Mouse (Mus musculus) ovary, postnatal 14 days (tissue): ENCODE data around the gene Focad.

Source experiments
- DNase-seq: peaks from one replicate; pipeline ENCODE4 v3.0.0; 2022; ENCODE audit warnings: low spot score

The Focad gene

DNA sequence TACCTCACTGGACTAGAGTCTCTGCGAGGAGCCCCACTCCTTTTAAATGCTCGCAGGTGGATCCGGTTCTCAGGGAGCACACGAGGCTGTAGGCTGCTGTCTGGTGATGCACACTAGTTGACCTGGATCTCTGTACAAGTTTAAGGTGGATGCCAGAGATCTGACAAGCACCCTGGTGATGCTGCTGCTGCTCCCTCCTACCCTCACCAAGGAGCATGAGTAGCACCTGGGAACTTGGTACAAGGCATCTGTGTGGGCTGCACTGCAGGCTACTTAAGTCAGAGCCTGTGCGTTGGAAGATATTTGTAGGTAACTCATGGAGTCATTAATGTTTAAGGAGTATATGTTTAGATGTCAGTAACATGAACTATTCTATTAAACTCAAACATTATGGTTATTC is 62.5 kb downstream of the Focad start:
- no peak for DNase-seq

DNA sequence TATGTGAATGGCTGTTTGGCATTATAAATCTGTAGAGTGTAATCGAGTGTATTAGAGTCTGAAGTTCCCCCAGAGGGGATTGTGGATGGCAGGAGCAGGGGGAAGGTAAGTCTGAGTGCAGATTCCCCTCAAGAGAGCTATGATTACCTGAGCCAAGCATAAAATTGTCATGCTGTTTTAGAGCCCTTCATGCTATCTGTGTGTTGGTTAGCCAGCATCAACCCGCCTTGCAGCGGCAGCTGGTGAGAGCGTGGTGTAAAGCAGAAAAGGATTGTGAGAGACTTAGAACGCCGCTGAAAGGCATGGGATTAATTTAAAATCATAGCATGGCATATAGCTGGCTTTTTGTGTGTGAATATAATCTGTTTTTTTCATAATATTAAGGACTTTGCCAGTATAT is 63.2 kb downstream of the Focad start:
- no peak for DNase-seq

DNA sequence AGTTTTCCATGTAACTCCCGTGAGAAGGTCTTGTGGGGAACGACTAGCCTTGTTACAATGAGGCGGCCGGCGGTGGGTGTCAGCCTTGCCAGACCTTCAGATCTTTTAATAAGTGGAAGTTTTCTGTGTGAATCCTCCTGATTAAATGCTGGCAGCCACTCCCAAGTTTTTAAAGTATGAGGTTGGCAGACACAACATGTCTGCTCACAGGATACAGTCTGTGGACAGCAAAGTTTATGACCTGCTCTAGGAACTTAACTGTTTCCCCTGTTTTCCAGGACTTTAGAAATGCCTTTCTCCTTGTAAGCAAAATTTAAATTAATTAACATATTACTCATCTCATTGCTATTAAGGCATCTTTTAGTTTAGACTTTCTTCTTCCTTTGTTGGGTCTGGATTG is 64.8 kb downstream of the Focad start:
- DNase-seq: no peak

DNA sequence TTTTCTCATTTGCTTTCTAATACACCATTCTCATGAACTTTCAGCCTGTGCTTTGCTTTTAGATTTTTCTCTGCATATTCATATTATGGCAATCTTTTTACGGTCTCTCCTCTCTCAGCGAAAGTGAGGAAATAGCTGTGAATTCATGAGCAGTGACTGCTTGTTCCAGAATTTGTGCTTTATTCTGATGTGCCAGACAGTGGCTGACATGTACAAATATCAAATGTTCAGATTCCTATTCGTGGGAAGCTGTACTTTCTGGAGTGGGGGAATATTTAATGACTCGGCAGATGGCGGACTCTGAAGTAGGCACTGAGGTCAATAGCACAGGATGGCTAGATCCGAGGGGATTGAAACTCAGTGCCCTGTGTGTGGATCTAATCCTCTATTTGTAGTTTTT is 65.3 kb downstream of the Focad start:
- no peak for DNase-seq

DNA sequence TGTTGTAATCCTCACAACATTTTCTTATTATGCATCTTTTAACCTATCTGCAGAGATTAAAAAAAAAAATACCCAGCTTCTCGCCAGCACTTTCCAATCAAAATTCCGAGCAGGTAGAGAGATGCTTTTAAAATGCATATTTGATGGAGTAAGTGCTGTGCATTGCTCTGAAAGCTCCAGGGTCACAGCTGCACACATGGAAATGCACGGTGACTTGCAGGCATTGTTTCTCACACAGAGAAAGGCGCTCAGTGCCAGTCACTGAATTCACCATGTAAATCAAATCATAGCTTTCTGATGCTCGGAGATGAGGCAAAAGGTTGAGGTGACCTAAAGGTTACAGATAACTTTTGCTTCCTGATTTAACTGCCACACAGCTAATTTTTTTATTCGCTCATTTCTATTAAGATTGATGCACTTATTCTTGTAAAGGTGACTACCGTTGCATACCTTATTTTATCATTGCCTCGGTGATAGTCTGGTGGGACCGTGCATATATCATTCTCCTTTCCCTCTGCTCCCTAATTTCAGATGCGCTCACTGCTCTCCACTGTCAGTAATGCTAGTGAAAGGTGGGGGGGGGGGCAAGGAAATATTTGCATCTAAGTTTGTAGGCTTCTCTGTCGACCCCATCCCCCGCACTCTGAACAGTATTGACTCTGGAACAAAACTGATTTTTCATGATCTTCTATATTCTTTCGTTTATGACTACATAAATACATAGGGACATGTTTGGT is 69.2 kb downstream of the Focad start:
- DNase-seq: no peak

DNA sequence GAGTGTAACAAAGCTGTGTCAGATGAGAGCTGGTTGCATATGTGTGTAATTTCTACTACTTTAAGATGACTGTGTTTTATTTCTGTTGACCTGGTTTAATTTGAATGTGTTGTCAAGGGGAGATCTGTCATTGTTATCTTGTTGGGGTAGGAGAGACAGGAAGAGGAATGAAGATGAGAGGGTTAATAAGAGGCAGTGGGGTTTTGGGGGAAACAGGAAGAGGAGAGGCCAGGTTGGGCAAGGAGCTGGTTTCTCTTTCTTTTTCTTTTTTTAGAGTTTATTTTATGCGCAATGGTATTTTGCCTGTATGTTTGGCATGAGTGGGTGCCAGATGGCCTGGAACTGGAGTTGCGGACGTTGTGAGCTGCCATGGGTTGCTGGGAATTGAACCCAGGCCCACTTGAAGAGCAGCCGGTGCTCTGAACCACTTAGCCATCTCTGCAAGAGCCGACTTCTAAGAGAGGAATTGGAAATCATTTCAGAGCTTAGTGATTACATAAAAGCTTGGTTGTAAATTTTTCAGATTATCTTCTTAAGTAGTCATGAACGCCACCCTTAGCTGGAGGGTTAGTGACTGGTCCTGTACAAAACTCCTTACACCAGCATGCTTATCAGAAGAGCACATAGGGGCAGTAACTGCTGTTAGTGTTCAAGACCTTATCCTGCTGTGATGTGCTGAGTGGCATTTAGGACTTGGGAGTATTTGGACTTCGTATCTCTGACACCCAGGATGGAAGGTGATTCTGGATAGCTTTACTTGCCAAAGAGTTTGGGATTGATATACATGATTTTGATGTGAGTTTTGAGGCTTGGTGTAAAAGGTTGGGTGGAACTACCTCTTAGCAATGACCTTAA is 72.8 kb downstream of the Focad start:
- no peak for DNase-seq

DNA sequence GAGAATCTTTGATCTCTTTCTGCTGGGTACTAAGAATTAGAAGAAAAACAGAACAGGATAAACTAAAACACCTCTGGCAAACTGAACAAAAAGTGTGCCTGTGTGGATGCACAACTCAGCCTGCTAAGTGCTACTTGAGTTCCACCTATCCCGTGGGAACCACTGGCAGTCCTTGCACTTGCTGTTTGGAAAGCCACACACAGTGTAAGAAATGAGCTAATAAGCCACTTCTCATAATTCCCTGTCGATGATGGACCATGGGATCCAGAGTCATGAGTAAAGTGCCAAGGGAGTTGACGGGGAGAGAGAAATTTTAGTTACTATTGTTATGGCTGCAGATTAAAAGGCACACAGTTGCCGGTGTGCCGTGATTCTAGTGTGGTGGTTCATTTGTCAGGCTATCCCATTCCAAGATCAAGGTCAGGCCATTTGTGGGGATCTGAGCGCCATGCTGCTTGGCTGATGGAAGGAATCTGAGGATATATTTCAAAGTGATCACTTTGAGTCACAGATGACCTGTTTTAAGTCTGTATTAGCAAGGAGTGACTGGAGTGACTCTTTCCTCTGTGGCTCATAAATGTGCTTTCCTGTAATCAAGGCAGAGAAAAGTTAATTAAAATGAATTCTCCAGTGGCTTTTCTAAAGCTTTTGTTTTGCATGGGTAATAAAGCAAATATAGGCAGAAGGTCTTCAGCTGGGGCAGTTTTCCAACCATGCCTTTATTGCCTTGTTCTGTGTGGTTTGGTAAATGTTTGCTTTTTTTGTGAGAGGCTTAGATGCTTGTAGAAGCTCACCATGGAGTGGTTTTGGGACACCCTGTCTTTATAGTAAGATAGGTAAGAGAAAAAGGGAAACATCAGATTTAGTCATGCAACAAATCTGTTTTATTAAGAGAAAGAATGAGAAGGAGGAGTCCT is 80.9 kb downstream of the Focad start:
- DNase-seq: no peak

DNA sequence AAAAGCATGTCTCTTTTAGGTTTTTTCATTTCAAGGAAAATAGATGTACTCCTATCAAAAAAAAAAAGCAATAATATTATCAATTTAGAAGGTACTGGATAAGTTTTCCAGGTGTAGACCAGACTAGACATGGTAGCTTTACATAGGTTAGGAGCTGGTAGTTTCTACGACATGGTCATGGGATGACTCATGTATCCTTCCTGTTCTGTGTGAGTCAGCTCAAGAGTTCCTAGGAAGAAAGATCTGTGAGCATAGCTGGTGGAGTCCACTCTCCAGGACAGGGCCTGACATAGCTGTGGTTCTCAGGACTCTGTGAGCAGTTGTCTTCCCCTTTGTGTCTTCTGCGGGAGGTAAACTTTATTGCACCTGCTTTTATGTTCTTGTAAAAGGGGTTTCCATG is 84.9 kb downstream of the Focad start:
- no peak for DNase-seq

DNA sequence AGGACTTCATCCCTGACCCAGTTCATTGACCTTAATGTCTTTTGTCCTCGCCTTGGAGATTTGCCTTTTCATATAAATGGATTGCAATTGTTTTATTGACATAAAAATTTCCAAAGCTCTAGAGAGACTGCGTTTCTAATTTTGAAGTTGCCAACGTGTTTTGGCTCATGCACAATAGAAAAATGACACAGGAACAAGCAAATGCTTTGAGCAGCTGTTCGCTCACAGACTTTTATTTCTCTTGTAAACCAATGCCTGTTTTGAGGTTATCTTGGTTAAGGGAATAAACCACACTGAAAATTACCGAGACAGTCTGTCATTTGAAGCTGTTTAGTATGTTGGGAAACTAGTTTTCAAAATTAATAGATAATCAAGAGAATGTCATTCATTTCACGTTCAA is 89.9 kb downstream of the Focad start:
- DNase-seq: no peak

DNA sequence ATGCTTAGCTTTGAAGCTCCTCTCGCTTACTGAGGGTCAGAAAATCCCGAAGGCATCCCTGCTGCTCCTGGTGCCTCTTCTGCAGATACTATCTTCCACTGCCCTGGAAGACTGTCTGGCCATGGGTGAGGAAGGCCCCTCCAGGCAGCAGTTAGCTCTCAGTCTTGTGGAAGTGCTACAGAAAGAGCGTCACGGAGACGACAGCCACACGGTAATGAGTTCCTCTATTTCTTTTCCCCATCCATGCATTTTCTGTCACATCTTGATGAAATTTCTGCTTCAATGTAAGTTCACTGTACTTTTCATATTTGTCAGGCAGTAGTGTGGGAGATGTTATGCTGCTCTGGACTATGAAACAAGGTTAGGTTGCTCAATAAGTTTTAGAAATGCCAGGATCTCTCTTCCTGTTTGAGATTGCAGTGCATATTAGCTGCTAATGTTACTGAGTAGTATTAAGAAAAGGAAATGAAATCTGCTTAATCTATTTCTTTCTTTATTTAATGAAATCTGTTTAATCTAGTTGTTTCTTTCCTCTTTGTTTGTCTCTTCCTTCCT is 91.5 kb downstream of the Focad start:
- no peak for DNase-seq

DNA sequence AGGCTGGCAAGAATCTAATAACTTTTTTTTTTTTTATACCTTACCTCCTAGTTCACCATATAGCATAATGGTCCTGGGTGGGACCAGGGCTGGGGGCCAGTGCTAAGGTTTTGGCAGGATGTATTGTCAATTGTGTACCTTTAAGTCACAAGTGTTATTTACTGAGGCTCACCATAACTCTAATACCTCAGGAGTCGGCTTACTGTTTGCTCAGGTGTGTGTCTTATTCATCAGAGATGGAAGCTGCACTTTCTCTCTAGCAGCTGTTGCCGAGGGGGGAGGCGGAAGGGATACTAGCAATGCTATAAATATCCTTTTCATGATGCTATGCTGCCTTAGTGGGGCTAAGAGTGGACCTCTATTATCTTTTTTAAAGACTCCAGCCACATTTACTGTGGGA is 93.2 kb downstream of the Focad start:
- no peak for DNase-seq

DNA sequence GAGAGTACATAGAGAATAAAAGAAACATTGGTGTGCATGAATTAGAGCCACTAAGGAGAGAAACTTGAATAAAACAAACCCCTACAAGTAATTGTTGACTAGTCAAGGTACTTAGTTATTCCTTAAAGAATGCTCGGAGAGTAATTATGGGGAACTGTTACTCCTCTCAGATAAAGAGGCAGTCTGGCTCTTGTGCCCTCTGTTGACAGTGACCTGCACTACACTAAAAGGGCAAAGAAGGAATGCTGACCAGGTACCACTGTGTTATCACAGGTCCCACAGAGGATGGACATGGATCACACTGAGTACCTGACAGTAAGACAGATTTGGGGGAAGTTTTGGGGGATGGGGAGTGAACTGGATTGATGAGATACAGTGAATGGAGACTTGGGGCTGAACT is 95.1 kb downstream of the Focad start:
- no peak for DNase-seq

DNA sequence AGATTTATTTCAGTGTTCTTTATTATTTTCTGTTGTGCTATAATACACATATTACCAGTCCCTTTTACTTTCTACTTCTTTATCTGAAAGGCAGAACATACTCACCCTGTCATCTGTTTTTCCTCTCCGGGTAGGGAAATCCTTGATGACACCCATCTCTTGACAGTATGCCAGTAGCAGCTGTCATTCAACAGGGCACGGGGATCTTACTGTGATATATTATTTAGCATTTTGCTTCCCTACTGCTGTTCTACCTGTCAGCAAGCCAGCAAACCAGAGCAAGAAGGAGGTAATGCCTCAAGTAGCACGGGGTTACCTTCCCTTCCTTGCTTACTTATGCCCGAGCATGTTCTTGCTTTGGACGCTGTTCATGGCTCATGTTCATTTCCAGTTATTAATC is 99.8 kb downstream of the Focad start:
- no peak for DNase-seq

DNA sequence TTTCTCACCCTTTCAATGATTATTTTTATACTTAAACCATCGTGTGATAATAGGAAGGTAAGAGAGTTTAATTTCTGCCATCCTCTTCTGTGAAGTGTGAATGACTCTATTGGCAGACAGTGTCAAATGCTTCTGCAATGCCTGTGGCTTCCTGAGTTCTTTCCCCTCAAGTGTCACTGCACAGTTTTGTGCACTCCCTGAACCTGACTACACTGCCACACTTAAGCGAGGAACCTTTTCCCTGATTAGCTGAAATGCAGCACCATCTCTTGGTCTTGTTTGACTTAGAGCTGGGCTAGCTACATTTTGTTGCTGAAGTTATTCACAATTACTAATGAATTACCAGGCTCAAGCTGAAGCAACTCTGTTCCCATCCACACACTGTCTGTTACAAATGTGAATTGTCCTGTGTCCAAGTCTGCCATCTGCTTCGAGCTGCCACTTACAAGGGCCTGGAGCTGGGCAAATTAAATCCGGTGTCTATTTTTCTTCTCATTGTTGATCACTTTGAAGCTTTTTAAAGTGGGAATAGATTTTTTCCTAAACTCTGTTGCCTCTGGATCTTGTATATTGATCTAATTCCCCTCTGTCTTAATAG is 101.6 kb downstream of the Focad start:
- DNase-seq: no peak

DNA sequence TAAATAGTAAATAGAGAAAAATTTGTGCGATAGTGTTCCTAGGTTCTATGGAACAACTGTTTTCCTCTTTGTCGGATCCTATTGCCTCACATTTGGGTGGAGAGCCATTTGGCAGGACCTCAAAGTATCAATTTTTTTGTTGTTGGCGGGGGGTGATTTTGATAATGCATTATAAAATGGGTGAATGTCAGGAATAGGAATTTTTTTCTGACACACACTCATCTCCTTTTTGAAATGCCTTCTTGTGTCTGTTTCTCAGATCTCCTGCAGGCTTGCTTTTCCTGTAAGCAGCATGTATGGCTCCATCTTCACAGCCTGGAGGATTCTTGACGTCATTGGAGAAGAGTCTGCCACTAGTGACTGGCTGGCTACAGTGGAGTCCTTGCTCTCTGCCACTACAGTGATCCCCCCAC is 102.1 kb downstream of the Focad start:
- no peak for DNase-seq

DNA sequence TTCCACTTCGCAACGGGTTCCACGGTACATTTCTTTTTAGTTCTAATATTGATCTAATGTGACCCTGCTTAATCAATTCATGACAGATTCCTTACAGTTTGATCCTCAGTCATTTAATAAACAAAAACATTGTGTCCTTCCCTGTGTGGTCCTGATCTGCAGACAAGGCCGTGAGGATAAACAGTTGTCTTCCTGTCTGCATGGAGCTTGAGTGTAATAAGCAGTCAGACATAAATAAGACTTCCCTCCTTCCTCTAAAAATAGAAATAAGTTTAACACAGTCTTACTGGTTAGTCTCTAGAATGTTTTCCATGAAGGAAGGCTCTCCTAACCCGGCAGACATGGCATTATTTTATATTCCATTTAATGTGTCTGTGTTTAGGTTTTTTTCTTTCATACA is 102.8 kb downstream of the Focad start:
- no peak for DNase-seq

DNA sequence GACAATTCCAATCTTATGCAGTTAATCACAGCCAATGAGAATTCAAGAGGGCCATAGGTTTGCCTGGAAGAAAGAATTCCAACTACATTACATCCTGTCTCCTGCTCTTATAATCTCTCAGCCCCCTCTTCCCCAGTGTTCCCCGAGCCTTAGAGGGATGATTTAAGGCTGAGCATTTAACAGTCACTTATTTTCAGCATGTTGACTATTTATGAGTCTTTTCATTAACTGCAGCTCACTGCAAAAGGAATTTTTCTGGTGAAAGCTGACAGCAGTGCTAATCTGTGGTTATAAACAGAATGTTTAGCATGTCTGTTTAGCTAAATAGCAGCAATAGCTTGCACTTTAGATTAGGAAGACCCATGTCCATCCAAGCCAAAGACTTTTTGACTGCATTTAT is 104.8 kb downstream of the Focad start:
- no peak for DNase-seq

DNA sequence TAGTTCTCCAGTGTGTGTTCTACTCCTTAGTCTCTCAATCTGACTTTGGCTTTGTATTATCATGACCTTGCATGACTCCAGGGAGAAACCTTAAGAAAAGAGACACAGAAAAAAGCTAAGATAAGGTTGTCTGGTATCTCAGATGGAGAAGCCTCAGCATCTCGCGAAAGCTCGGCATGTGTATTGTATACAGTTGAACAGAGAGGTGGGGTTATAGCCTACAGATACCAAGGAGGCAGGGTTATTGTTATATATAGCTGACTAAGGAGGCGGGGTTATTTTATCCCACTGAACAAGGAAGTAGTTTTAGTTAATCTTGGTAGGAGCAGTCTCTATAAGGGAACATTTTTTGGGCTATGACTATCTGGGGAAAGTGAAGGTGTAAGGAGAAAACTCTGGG is 106.6 kb downstream of the Focad start:
- no peak for DNase-seq

DNA sequence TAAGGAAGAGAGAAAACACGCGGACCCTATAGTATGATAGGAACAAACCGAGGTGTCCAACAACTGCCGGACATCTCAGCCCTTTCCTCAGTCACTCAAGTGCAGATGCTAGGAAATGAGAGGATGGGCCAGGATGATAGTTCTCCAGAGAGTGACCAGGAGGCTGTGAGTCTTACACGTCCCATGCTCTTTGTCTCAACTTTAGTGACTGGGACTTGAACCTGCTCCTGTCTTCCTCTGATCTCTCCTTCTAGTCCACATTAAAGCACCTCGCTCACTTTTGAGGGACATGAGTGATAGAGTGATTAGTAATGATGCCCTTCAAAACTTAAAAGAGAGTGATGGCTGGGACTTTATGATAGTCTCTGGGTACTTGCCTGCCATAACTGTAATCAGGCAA is 114.2 kb downstream of the Focad start:
- DNase-seq: no peak

DNA sequence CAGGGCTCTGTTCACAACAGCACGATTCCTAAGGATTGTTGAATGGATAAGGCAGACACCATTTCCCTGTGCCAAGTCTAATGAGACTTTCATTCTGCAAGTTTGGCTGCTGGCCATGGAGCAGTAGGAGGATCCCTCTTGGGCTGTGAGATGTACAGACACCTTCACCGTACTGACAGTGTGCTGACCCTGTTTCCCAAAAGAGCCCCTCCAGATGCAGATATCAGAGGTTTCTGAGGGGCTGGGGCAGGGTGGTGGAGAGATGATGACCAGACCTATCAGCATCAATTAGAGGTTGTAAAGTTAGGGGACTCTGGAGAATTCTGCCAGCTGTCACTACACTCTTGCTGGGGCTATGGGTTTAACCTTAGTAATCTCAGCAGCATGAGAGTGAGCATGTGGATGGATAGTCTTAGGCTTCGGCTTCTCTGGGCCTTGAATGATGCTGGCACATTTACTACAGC is 115.0 kb downstream of the Focad start:
- DNase-seq: peak; percentile 13

DNA sequence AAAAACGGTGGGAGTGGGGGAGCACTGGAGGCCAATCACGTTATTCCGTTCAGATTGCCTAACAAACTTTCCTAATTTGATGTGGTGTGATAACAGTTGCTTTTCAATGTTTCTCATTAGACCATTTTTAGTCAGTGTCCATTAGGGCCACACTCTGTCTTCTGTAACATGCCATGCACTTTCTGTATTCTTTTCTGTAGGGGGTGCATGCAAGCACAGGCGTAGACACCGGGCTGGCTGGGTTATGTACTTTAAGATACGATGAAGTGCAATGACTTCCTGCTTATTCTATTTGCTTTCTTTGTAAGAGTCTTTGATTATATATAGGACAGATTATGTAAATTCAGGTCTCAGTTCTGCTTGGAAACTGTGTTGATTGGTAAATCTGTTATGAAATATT is 116.2 kb downstream of the Focad start:
- no peak for DNase-seq
